Mouse (Mus musculus) heart, postnatal 25 days (tissue): ENCODE measurements around the gene H1f0. TPM values are rescaled to one million over a fixed set of nuclear protein-coding genes. Genes with fewer than 3 reads are reported as not detected.

Experiments used
- DNase-seq: peaks from one replicate; pipeline ENCODE4 v3.0.0; 2022; ENCODE audit warnings: low spot score
- intact Hi-C: fragments of 180-260 bp; cut with DNase I; formaldehyde crosslinking; loops from one replicate; pipeline ENCODE4 v1.15.1; 2025
- total RNA-seq, 2 experiments: library from RNA; stranded (reverse); gene quantifications; 2 replicates each; pipeline ENCODE4 v1.2.3; 2021

H1f0 gene
- total RNA-seq, result 10 to 100 TPM; 95.9 to 98.4 TPM

GRCm38 (mm10) chr15:79028237-79028738 lies at the start of gene H1f0:
Gene H1f0 (plus strand): TSS chr15:79028450.
- DNase-seq, result peak; percentile 90
- intact Hi-C loops, result loop anchor here (2.0 kb wide), 1 partner anchor 45 kb away; no protein-coding TSS in a partner anchor

DNA sequence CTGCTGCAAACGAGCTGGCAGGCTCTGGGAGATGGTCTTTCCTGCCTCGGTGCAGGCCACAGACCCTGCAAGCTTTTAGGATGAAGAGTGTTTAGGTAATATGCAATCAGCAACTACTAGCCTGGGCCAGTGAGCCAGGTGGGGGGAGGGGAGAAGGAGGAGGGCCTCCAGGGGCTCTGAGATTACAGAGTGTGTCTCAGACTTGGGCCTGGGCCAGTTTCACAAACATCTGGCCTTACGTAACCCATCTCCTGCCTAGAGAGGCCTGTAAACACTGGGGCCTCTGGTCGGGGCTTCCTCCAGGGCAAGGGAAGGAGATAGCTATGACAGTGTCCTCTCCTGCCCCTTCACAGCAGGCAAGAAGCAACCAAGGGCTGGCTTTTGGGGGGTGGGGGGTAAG lies 49.4 kb upstream of the H1f0 start:
- intact Hi-C loops, result no loop called here
- peak; percentile 83 for DNase-seq

- no peak for DNase-seq
- intact Hi-C loops, result no loop called here
Observed at GRCm38 (mm10) chr15:78980084-78980483, 48.2 kb upstream of the H1f0 start.

GRCm38 (mm10) chr15:78982658-78983435 lies 45.4 kb upstream of the H1f0 start:
- peak; percentile 81 for DNase-seq
- intact Hi-C loops, result loop anchor here (2.0 kb wide), 1 partner anchor 46 kb away; the partner anchor contains the start of gene H1f0

DNA sequence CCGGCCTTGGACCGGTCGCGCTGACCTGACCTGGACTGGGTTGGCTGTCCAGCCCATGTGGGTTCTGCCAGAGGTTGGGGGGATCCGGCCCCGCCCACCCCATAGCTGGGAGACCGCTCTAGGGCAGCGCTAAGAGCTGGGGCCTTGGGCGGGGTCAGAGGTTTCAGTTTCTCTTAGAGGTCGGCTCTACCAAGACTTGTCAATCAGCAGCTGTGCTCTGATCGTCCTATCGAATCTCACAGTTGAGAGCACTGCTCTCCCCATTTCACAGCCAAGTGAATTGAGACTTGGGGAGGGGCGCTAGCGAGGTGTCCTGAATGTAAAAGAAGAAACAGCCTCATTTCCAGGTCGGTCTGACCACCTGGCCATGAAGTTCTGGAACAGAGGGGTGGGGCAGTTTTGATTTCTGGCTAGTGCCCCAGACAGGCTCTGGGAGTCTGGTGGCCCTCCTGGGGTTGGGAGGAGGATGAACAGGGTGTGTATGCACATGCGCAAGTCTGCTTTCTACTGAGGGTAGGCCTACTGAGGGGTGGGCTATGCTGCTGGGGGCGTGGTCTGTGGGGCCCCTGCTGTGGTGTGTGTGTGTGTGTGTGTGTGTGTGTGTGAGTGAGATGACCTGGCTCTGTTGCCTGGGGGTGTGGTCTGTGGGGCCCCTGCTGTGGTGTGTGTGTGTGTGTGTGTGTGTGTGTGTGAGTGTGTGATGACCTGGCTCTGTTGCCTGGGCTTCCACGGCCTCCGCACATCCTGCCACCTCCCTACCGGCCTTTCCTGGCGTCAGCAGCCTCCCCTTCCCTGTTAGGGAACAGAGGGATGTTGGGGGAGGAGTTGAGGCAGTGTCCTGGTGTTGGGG lies 44.6 kb upstream of the H1f0 start:
- intact Hi-C loops, result loop anchor here (2.0 kb wide), 1 partner anchor 45 kb away; the partner anchor contains the start of gene H1f0
- peak; percentile 61 for DNase-seq

GRCm38 (mm10) chr15:78984286-78984778 lies 43.9 kb upstream of the H1f0 start:
- intact Hi-C loops, result no loop called here
- DNase-seq, result no peak

DNA sequence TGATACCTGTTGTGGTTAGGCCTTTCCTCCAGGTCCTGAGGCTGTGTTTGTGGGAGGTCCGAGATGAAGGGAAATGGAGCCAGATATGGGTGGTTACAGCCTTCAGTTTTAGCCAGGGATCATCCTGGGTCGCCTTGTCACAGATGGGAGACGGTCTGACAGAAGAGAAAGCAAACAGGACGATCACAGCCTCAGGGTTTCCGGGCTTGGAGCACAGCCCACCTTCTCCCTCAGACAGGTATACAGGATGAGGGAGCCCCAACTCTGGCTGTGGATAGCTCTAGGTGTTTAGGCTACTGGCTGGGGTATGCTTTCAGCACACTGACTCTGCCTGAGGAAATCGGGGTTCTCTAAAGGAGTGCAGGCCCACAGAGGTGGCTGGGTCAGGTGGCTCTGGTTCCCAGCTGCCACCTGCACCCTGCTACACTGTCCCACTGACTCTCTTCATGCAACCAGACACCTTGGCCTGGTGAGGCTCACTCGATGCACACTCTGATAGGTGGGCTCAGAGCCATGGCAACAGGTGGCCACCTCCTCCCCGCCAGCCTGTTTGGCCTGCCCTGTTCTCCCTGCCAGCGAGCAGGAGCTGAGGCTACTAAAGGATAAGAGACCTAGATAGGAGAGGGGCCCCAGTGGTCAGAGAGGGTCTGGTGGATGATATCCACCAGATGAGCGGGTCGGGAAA lies 41.6 kb upstream of the H1f0 start:
- intact Hi-C loops, result no loop called here
- no peak for DNase-seq

DNA sequence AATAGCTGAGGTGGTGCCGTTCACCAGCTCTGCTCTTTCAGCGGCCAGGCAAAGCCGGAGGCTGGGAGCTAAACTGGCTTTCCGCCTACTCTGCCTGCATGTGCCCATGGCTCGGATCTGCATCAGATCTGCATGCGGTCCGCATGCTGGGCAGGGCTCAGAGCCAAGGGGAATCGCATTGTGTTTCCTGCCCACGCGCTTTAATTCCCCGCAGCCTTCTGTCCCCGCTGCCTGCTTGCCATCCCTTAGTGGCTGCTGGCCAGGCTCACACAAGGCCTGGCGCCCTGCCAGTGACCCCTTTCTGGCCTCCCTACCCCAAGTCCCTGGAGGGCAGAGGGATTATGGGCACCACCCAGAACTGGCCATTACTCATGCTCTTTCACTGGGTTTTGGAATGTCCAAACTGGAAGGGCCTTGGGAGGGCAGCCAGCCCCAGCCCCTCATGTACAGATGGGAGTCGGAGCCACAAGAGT lies 39.7 kb upstream of the H1f0 start:
- DNase-seq, result peak; percentile 45
- intact Hi-C loops, result no loop called here

DNA sequence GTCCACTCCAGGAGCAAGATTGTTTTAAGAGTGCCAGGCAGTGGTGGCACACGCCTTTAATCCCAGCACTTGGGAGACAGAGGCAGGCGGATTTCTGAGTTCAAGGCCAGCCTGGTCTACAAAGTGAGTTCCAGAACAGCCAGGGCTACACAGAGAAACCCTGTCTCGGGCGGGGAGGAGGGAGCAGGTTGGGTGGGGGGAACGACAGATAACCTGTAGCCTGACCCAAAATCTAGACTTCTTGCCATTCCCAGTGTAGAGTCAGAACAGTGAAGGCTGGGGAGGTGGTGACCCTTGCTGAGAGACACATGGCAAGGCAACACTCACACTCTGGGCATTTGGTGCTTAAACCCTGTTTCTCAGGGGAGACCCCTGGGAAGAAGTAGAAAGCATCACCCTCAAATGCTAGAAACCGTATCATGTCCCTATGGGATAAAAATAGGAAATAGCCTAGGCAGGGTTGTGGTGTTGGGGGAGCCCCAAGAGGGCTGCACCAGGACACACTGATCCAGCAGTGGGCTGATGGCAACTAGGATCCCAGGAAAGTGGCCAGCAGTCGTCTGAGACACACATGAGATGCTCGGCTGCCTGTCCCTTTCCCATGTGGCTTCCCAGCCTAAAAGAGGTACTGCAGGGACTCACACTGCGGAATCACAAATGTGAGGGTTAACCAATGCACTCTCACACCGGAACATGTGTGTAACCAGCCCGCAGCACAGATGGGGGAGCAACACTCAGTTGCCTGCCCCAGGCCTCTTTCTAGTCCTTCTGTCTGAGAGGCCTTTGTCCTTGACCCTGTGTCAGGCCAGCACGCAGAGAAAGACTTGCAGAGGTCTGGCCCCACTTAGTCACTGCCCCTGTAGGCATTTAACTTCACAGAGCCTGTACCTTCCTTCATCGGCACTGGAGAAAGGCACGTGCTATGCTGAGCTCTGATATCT lies 38.8 kb upstream of the H1f0 start:
- no peak for DNase-seq
- intact Hi-C loops, result no loop called here

DNA sequence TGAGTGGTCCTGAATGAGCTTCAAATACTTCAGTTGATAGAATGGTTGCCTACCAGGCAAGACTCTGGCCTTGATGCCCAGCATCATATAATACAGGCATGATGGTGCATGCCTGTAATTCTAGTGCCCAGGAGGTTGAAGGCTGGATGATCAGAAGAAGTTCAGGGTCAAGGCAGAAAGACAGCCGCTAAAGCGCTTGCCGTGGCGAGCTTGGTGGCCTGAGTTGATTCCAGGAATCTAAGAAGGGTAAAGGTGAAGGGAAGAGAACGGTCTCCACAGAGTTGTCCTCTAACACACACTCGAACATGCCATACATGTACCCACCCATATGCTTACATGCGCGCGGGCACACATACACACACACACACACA lies 38.2 kb upstream of the H1f0 start:
- no peak for DNase-seq
- intact Hi-C loops, result no loop called here

GRCm38 (mm10) chr15:78990970-78991525 lies 37.2 kb upstream of the H1f0 start:
- DNase-seq, result no peak
- intact Hi-C loops, result no loop called here

- intact Hi-C loops, result no loop called here
- DNase-seq, result no peak
Observed at GRCm38 (mm10) chr15:78992235-78992634, 36.0 kb upstream of the H1f0 start.

GRCm38 (mm10) chr15:78992925-78993324 lies 35.3 kb upstream of the H1f0 start:
- intact Hi-C loops, result no loop called here
- no peak for DNase-seq

- DNase-seq, result no peak
- intact Hi-C loops, result no loop called here
Observed at GRCm38 (mm10) chr15:78995916-78996315, 32.3 kb upstream of the H1f0 start.

DNA sequence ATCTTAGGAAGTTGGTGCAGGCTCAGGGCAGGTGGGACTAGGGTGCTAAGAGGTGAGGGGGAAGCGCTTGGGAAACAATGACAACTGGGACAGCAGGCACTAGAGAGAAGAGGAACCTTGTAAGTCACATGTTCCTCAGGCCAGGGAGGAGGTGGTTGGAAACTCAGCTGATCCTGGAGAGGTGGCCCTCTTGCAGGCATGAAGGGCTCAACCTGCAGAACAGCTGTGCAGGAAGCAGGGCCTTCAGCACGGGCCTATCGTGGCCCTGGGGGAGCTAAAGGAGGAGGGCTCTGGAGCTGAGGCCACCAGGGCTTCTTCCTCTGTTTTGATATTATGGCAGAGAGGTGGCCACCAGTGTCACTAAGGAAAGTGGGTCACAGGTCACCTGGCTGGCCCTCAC lies 31.6 kb upstream of the H1f0 start:
- DNase-seq, result no peak
- intact Hi-C loops, result no loop called here

DNA sequence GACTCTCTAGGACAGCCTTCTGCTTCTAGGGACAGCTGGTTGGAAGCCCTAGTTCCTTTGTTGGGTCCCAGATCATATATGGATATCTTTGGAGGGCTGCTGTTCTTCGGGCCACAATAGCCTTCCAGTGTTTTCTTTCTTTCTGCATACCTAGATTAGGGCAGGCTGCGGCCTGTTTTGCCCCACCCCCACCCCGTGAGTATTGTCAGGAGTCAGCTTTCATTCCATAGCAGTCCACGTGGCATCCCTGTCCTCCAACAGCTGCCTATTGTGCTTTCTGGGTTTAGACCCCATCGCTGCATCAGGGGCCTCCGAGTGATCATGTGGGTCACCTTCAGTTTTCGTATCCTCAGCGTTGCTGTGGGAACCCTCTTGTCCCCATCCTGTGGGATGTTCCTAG lies 29.9 kb upstream of the H1f0 start:
- DNase-seq, result no peak
- intact Hi-C loops, result no loop called here

DNA sequence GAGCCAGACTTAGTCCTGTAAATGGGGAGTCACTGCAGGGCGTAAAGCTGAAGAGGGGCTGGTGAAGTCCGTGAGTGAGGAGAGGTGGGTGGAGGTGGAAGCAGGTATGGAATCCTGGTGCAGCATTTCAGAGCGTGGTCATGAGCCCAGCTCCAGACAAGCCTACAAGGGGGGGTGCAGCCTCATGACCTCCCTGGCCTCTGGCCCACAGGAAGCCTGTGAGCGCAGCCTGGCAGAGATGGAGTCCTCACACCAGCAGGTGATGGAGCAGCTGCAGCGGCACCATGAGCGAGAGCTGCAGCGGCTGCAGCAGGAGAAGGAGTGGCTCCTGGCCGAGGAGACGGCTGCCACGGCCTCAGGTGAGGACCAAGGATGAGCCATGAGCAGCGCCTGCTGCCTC lies 28.7 kb upstream of the H1f0 start:
- DNase-seq, result no peak
- intact Hi-C loops, result no loop called here

DNA sequence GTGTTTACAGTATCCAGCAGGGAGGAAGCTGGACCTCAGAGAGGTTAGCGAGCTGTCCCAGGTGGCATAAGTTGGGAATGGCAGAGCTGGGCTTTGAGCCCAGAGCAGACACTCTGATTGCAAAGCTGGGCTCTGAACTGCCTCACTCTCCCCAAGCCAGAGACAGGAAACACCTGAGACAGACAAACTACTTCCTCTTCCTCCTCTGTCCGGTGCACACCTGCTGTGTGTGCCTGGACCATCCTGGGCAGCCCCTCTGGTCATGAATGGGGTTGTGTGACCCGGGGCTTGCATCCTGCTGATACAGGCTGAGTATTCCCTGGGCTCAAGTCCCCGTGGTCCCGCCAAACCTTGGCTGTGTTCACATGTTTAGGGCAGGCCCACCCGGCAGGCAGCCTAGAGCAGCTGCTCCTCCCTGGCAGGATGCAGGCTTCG lies 27.9 kb upstream of the H1f0 start:
- no peak for DNase-seq
- intact Hi-C loops, result no loop called here

- no peak for DNase-seq
- intact Hi-C loops, result no loop called here
Observed at GRCm38 (mm10) chr15:79001559-79001958, 26.7 kb upstream of the H1f0 start.
